Mouse (Mus musculus): Measurements from ENCODE around the gene Prkar1b. TPM values are rescaled to one million over a fixed set of nuclear protein-coding genes. Genes with fewer than 3 reads are reported as not detected.

Gene Prkar1b
- polyA plus RNA-seq, 1 experiment from 2014 or later: 19.5 TPM

- Histone ChIP-seq H3K4me1 (ENCODE audit: control insufficient read depth, insufficient read depth, low read length) (peaks cover 9% of the 10 kb centered on the region), H3K9me3 (ENCODE audit: control insufficient read depth, low read depth, low read length) (no peaks in the 10 kb centered on the region), H3K9ac (replicated peaks; ENCODE audit: low read depth, low read length) (peak overlapping the region; percentile 67), H3K4me2 (replicated peaks; ENCODE audit: low read depth, low read length) (peak overlapping the region; percentile 83), H3K36me3 (ENCODE audit: control insufficient read depth, insufficient read depth, low read length) (peaks cover 22% of the 10 kb centered on the region), H3K4me3 (ENCODE audit: low read depth, low read length) (peak overlapping the region; percentile 79), H3K27ac (ENCODE audit: low read length) (peak overlapping the region; percentile 36; the same call in 1 of the 2 replicates), H3K27me3 (ENCODE audit: control insufficient read depth, insufficient read depth, low read length) (no peaks in the 10 kb centered on the region)
- peak; percentile 19 for ATAC-seq (ENCODE audit: insufficient number of reproducible peaks, insufficient read depth, low FRiP score, low read depth)
- 1% methylated on average over 45 of the region's 45 CpGs for WGBS
These were observed 816 bp upstream of the Prkar1b start for GRCm38 (mm10) chr5:139150603-139151031.

GRCm38 (mm10) chr5:139149006-139149672 lies 662 bp downstream of the Prkar1b start:
- Histone ChIP-seq H3K4me2 (replicated peaks; ENCODE audit: low read depth, low read length) (peak overlapping the region; percentile 45), H3K4me1 (ENCODE audit: control insufficient read depth, insufficient read depth, low read length) (peaks cover 9% of the 10 kb centered on the region), H3K27me3 (ENCODE audit: control insufficient read depth, insufficient read depth, low read length) (no peaks in the 10 kb centered on the region), H3K27ac (ENCODE audit: low read length) (no peak overlapping the region), H3K36me3 (ENCODE audit: control insufficient read depth, insufficient read depth, low read length) (peaks cover 13% of the 10 kb centered on the region), H3K9ac (replicated peaks; ENCODE audit: low read depth, low read length) (no peak overlapping the region), H3K4me3 (ENCODE audit: low read depth, low read length) (peak overlapping the region; percentile 79), H3K9me3 (ENCODE audit: control insufficient read depth, low read depth, low read length) (no peaks in the 10 kb centered on the region)
- peak; percentile 51 for ATAC-seq (ENCODE audit: insufficient number of reproducible peaks, insufficient read depth, low FRiP score, low read depth)
- 25% methylated on average over 11 of the region's 11 CpGs for WGBS

GRCm38 (mm10) chr5:139147178-139148078 lies 2.4 kb downstream of the Prkar1b start:
- Histone ChIP-seq H3K9me3 (ENCODE audit: control insufficient read depth, low read depth, low read length) (no peaks in the 10 kb centered on the region), H3K27ac (ENCODE audit: low read length) (no peak overlapping the region), H3K36me3 (ENCODE audit: control insufficient read depth, insufficient read depth, low read length) (no peaks in the 10 kb centered on the region), H3K9ac (replicated peaks; ENCODE audit: low read depth, low read length) (no peak overlapping the region), H3K4me2 (replicated peaks; ENCODE audit: low read depth, low read length) (no peak overlapping the region), H3K4me1 (ENCODE audit: control insufficient read depth, insufficient read depth, low read length) (peaks cover 9% of the 10 kb centered on the region), H3K27me3 (ENCODE audit: control insufficient read depth, insufficient read depth, low read length) (no peaks in the 10 kb centered on the region), H3K4me3 (ENCODE audit: low read depth, low read length) (no peak overlapping the region)
- WGBS: 90% methylated on average over 14 of the region's 14 CpGs
- ATAC-seq (ENCODE audit: insufficient number of reproducible peaks, insufficient read depth, low FRiP score, low read depth): no peak

- Histone ChIP-seq H3K4me1 (ENCODE audit: control insufficient read depth, insufficient read depth, low read length) (peaks cover 9% of the 10 kb centered on the region), H3K27me3 (ENCODE audit: control insufficient read depth, insufficient read depth, low read length) (no peaks in the 10 kb centered on the region), H3K27ac (ENCODE audit: low read length) (no peak overlapping the region), H3K4me3 (ENCODE audit: low read depth, low read length) (no peak overlapping the region), H3K9me3 (ENCODE audit: control insufficient read depth, low read depth, low read length) (no peaks in the 10 kb centered on the region), H3K4me2 (replicated peaks; ENCODE audit: low read depth, low read length) (no peak overlapping the region), H3K36me3 (ENCODE audit: control insufficient read depth, insufficient read depth, low read length) (no peaks in the 10 kb centered on the region), H3K9ac (replicated peaks; ENCODE audit: low read depth, low read length) (no peak overlapping the region)
- 84% methylated on average over 11 of the region's 11 CpGs for WGBS
- no peak for ATAC-seq (ENCODE audit: insufficient number of reproducible peaks, insufficient read depth, low FRiP score, low read depth)
These were observed 3.2 kb downstream of the Prkar1b start for GRCm38 (mm10) chr5:139146476-139147075.

GRCm38 (mm10) chr5:139145726-139146125 lies 4.1 kb downstream of the Prkar1b start:
- 93% methylated on average over 4 of the region's 4 CpGs for WGBS
- H3K9ac ChIP-seq (replicated peaks; ENCODE audit: low read depth, low read length): no peak overlapping the region
- H3K9me3 ChIP-seq (ENCODE audit: control insufficient read depth, low read depth, low read length): no peaks in the 10 kb centered on the region
- peaks cover 1% of the 10 kb centered on the region; the same call in 1 of the 2 replicates for H3K4me1 ChIP-seq (ENCODE audit: control insufficient read depth, insufficient read depth, low read length)
- ATAC-seq (ENCODE audit: insufficient number of reproducible peaks, insufficient read depth, low FRiP score, low read depth): no peak
- H3K4me3 ChIP-seq (ENCODE audit: low read depth, low read length): no peak overlapping the region
- no peak overlapping the region for H3K4me2 ChIP-seq (replicated peaks; ENCODE audit: low read depth, low read length)
- H3K27me3 ChIP-seq (ENCODE audit: control insufficient read depth, insufficient read depth, low read length): no peaks in the 10 kb centered on the region
- H3K36me3 ChIP-seq (ENCODE audit: control insufficient read depth, insufficient read depth, low read length): no peaks in the 10 kb centered on the region
- H3K27ac ChIP-seq (ENCODE audit: low read length): no peak overlapping the region

GRCm38 (mm10) chr5:139143890-139144289 lies 5.9 kb downstream of the Prkar1b start:
- no peak overlapping the region for H3K27ac ChIP-seq (ENCODE audit: low read length)
- ATAC-seq (ENCODE audit: insufficient number of reproducible peaks, insufficient read depth, low FRiP score, low read depth): no peak

GRCm38 (mm10) chr5:139141326-139141725 lies 8.5 kb downstream of the Prkar1b start:
- Histone ChIP-seq H3K4me2 (replicated peaks; ENCODE audit: low read depth, low read length) (no peak overlapping the region), H3K9ac (replicated peaks; ENCODE audit: low read depth, low read length) (no peak overlapping the region), H3K27me3 (ENCODE audit: control insufficient read depth, insufficient read depth, low read length) (no peaks in the 10 kb centered on the region), H3K9me3 (ENCODE audit: control insufficient read depth, low read depth, low read length) (no peaks in the 10 kb centered on the region), H3K27ac (ENCODE audit: low read length) (no peak overlapping the region), H3K36me3 (ENCODE audit: control insufficient read depth, insufficient read depth, low read length) (no peaks in the 10 kb centered on the region), H3K4me1 (ENCODE audit: control insufficient read depth, insufficient read depth, low read length) (0 out of 2 replicates have a peak, but pooled peaks cover 4% of the 10 kb centered on the region), H3K4me3 (ENCODE audit: low read depth, low read length) (no peak overlapping the region)
- 60% methylated on average over 5 of the region's 5 CpGs for WGBS
- no peak for ATAC-seq (ENCODE audit: insufficient number of reproducible peaks, insufficient read depth, low FRiP score, low read depth)

More at GRCm38 (mm10) chr5:139143890-139144289, 5.9 kb downstream of the Prkar1b start:
- H3K4me1 ChIP-seq (ENCODE audit: control insufficient read depth, insufficient read depth, low read length): 0 out of 2 replicates have a peak, but pooled peaks cover under 1% of the 10 kb centered on the region
- no peaks in the 10 kb centered on the region for H3K9me3 ChIP-seq (ENCODE audit: control insufficient read depth, low read depth, low read length)
- H3K27me3 ChIP-seq (ENCODE audit: control insufficient read depth, insufficient read depth, low read length): no peaks in the 10 kb centered on the region
- H3K9ac ChIP-seq (replicated peaks; ENCODE audit: low read depth, low read length): no peak overlapping the region
- H3K4me2 ChIP-seq (replicated peaks; ENCODE audit: low read depth, low read length): no peak overlapping the region
- WGBS: 72% methylated on average over 3 of the region's 3 CpGs
- H3K36me3 ChIP-seq (ENCODE audit: control insufficient read depth, insufficient read depth, low read length): no peaks in the 10 kb centered on the region
- no peak overlapping the region for H3K4me3 ChIP-seq (ENCODE audit: low read depth, low read length)

GRCm38 (mm10) chr5:139140589-139140988 lies 9.2 kb downstream of the Prkar1b start:
- ATAC-seq (ENCODE audit: insufficient number of reproducible peaks, insufficient read depth, low FRiP score, low read depth): no peak
- H3K27ac ChIP-seq (ENCODE audit: low read length): no peak overlapping the region
- WGBS: 63% methylated on average over 9 of the region's 9 CpGs
- H3K9ac ChIP-seq (replicated peaks; ENCODE audit: low read depth, low read length): no peak overlapping the region
- no peak overlapping the region for H3K4me3 ChIP-seq (ENCODE audit: low read depth, low read length)
- H3K36me3 ChIP-seq (ENCODE audit: control insufficient read depth, insufficient read depth, low read length): no peaks in the 10 kb centered on the region
- H3K4me1 ChIP-seq (ENCODE audit: control insufficient read depth, insufficient read depth, low read length): 0 out of 2 replicates have a peak, but pooled peaks cover 4% of the 10 kb centered on the region
- H3K27me3 ChIP-seq (ENCODE audit: control insufficient read depth, insufficient read depth, low read length): no peaks in the 10 kb centered on the region
- no peak overlapping the region for H3K4me2 ChIP-seq (replicated peaks; ENCODE audit: low read depth, low read length)
- no peaks in the 10 kb centered on the region for H3K9me3 ChIP-seq (ENCODE audit: control insufficient read depth, low read depth, low read length)
